Mouse (Mus musculus): ENCODE data around the gene Isg20l2.

- TF ChIP-seq CTCF (IDR thresholded peaks at IDR 0.05) (no peak), EP300 (IDR thresholded peaks at IDR 0.05) (no peak)
Measured at GRCm38 (mm10) chr3:87959371-87959770, 29.3 kb downstream of the Isg20l2 start.
